Mouse (Mus musculus) CH12.LX (cell line): ENCODE measurements around the gene Nipbl.

Source experiments
- CTCF ChIP-seq, 2 experiments: IDR thresholded peaks in 1 of 2; conservative IDR thresholded peaks in 1 of 2; 2 replicates each; pipeline ENCODE4 v1.5.1; 2011 to 2012; ENCODE audit warnings: low read depth in 2 of 2, low read length in 2 of 2, improper control_type of control experiment in 1 of 2, inconsistent platforms in 1 of 2, mild to moderate bottlenecking in 1 of 2, moderate library complexity in 1 of 2
- GABPA ChIP-seq: IDR thresholded peaks from 2 replicates; pipeline ENCODE4 v1.6.1; 2012; ENCODE audit warnings: low read depth, low read length, improper control_type of control experiment, inconsistent platforms; ENCODE audit not compliant: insufficient replicate concordance
- HCFC1 ChIP-seq: IDR thresholded peaks from 2 replicates; pipeline ENCODE4 v1.6.1; 2012; ENCODE audit warnings: low read depth, mild to moderate bottlenecking, inconsistent platforms, low read length, improper control_type of control experiment
- IRF4 ChIP-seq: IDR thresholded peaks from 2 replicates; pipeline ENCODE4 v1.6.1; 2014; ENCODE audit warnings: low read depth, mild to moderate bottlenecking, inconsistent platforms, low read length, improper control_type of control experiment
- MAZ ChIP-seq: IDR thresholded peaks from 2 replicates; pipeline ENCODE4 v1.6.1; 2012; ENCODE audit warnings: low read depth, mild to moderate bottlenecking, inconsistent platforms, low read length, improper control_type of control experiment, moderate library complexity
- MXI1 ChIP-seq: IDR thresholded peaks from 2 replicates; pipeline ENCODE4 v1.6.1; 2011; ENCODE audit warnings: mild to moderate bottlenecking, low read depth, low read length, improper control_type of control experiment
- POLR2A ChIP-seq: IDR thresholded peaks from 2 replicates; pipeline ENCODE4 v1.6.1; 2011; ENCODE audit warnings: low read depth, mild to moderate bottlenecking, improper control_type of control experiment, low read length
- RAD21 ChIP-seq: IDR thresholded peaks from 2 replicates; pipeline ENCODE4 v1.6.1; 2011; ENCODE audit warnings: low read depth, mild to moderate bottlenecking, low read length, improper control_type of control experiment, moderate library complexity
- RCOR1 ChIP-seq: conservative IDR thresholded peaks from 2 replicates; pipeline ENCODE4 v1.6.1; 2012; ENCODE audit warnings: low read depth, mild to moderate bottlenecking, inconsistent platforms, low read length, improper control_type of control experiment
- USF1 ChIP-seq: IDR thresholded peaks from 2 replicates; pipeline ENCODE4 v1.6.1; 2014; ENCODE audit warnings: low read depth, mild to moderate bottlenecking, inconsistent platforms, low read length, improper control_type of control experiment
- ZKSCAN1 ChIP-seq: IDR thresholded peaks from 2 replicates; pipeline ENCODE4 v1.6.1; 2012; ENCODE audit warnings: low read depth, inconsistent platforms, low read length, improper control_type of control experiment, borderline replicate concordance

DNA sequence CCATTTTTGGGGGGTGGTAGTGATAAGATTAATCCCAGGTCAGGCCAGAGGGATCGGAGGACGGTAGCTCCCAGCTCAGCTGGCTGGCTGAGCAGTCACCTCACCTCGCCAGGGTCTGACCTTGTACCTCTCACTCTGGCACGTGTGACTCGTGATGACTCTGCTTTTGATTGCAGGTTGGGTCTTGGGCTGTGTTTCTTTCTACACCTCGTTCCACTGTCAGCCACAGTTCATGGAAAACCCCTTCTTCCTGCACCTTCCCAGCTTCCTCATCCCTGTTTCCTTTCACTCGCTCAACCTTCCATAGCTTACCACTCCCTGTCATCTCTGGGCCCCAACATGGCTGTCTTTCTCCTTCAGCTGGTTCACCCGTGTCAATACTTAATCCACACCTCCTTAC lies 172.3 kb downstream of the Nipbl start:
- TF ChIP-seq CTCF (conservative IDR thresholded peaks at IDR 0.05 in 1 of 2, IDR thresholded peaks at IDR 0.05 in 1 of 2; ENCODE audit: low read depth in 2 of 2, low read length in 2 of 2), result no peak
- TF ChIP-seq RAD21, result no peak
- no peak for TF ChIP-seq MXI1
- no peak for TF ChIP-seq GABPA
- no peak for TF ChIP-seq IRF4
- no peak for TF ChIP-seq RCOR1
- TF ChIP-seq USF1, result no peak
- TF ChIP-seq HCFC1, result no peak
- no peak for TF ChIP-seq MAZ
- no peak for TF ChIP-seq POLR2A
- TF ChIP-seq ZKSCAN1, result no peak
